Mouse (Mus musculus): Measurements from ENCODE around the gene Lgals4.

The Lgals4 gene

DNA sequence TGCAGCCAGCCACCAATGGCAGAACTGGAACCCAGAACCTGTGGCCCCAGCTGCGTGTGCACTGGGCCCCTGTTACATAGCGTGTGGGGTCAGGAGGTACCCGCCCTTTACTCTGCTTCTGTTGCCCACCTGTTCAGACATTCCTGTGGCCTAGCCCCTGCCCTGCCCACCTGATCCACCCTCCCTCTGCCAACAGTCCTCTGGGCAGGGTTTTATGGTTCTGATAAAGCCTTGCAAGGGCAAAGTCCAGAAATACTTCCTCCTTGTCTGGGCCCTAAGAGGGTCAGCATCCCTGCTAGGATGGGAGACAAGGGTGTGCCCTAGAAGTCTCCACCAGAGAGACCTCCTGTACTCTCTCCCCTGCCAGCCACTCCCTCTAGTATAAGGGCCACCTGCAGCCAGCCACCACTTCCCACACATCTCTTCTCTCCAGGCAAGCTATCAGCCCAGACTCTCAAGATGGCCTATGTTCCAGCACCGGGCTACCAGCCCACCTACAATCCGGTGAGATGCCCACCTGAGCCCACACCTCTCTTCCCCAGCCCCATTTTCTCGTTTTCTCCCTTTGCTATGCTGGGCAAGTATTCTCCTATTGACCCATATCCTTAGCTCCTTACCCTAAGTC lies at the start of gene Lgals4:
Lgals4 (plus strand) TSS at position 132 of the 625 bp plus-strand sequence.
- in situ Hi-C loops (cut with MboI; ENCODE audit: low pct_unique_long_range_greater_than_20kb in 1 of 2, low sequenced_read_pairs in 2 of 2, unreplicated experiment in 1 of 2): no loop called here

DNA sequence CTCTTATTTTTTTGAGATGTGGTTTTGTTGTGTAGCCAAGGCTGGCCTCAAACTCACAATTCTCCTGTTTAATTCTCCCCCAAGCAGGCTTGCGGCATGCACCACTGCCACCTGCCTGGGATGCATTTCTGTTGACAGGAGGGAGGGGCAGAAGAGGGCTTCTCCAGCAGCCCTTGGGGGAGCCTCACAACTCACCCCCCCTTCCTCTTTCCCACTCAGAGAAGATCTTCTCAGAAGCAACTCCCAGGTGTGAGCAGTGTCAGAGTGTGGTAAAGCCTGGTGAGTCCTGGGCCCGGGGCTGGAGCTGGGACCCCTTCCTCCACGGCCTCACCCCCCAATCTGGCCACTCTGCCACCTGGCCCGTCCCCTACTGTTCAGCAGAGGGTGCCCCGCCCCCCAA lies 48.5 kb upstream of the Lgals4 start:
- in situ Hi-C loops (cut with MboI; ENCODE audit: low pct_unique_long_range_greater_than_20kb in 1 of 2, low sequenced_read_pairs in 2 of 2, unreplicated experiment in 1 of 2): no loop called here

DNA sequence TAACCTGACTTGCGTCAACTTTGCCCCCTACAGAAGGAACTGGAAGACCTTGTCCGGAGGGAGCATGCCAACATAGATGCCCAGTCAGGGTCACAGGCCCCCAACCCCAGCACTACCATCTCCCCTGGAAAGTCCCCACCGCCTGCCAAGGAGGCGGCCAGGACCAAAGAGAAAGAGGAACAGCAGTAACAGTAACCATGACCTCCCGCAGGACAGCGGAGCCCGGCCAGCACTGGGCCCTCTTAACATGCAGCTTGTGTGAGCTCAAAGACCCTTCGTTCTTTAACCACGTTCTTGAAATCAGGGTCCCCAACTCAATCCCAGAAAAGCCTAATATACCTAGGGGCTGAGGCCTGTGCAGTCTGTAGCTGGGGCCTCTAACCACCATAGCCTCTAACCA lies 45.8 kb upstream of the Lgals4 start:
- in situ Hi-C loops (cut with MboI; ENCODE audit: low pct_unique_long_range_greater_than_20kb in 1 of 2, low sequenced_read_pairs in 2 of 2, unreplicated experiment in 1 of 2): no loop called here

DNA sequence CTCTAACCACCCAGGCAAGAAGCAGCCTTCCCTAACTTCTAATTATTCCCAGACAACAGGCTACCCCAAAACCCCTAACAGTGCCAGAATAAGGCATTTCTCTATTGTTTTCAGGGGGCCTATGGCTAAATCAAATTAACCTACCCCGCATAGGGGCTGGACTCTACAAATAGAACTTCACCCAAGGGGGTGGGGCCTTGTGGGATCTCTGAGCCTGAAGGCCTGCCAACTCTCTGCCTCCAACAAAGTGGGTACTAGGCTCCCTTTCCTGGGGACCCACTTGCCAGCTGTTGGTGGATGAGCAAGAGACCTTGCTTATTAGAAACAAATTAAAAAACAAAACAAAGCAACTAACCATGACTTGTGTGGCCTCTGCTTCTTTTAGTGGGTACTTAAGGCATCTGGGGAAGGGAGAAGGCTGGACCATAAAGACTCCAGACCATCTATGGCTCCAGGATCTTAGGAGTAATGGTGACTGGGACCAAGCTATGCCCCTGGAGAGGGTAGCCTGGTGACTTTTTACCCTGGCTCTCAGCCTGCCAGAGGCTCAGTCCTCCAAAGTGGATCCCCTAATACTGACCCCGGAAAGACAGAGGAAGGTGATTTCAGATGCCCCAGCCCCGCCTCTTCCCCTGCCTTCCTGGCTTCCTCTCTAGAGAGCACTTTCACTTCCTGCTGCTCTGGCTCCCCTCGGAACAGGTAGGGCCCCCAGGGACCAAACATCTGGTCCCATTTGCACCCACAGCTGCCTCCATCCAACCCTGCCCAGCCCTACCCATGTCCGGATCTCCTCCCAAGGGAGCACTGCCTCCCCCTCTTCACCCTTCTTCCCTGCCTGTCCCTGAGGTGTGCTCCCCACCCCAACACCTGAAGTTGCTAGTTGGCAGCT lies 45.1 kb upstream of the Lgals4 start, which contains the start of gene Rinl:
Rinl (plus strand) TSS at position 663 of the 889 bp plus-strand sequence.
- in situ Hi-C loops (cut with MboI; ENCODE audit: low pct_unique_long_range_greater_than_20kb in 1 of 2, low sequenced_read_pairs in 2 of 2, unreplicated experiment in 1 of 2): no loop called here

DNA sequence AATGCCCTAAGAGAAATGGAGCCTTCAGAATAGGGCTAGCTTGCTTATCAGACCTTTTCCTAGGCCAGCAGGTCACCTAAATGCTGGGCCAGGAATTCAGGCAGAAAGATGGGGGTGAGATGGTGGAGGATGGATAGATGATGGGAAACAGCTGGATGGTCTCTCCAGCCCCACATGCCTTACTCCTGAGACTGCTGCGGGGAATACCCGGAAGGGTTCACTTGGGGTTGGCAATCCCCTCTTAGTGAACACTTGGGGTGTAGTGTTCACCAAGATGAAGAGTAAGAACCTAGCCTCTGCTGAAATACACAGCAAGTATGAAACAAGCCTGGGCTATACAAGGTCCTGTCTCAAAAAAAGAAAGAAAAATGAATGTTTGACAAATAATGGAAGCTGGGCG lies 44.4 kb upstream of the Lgals4 start:
- in situ Hi-C loops (cut with MboI; ENCODE audit: low pct_unique_long_range_greater_than_20kb in 1 of 2, low sequenced_read_pairs in 2 of 2, unreplicated experiment in 1 of 2): no loop called here

DNA sequence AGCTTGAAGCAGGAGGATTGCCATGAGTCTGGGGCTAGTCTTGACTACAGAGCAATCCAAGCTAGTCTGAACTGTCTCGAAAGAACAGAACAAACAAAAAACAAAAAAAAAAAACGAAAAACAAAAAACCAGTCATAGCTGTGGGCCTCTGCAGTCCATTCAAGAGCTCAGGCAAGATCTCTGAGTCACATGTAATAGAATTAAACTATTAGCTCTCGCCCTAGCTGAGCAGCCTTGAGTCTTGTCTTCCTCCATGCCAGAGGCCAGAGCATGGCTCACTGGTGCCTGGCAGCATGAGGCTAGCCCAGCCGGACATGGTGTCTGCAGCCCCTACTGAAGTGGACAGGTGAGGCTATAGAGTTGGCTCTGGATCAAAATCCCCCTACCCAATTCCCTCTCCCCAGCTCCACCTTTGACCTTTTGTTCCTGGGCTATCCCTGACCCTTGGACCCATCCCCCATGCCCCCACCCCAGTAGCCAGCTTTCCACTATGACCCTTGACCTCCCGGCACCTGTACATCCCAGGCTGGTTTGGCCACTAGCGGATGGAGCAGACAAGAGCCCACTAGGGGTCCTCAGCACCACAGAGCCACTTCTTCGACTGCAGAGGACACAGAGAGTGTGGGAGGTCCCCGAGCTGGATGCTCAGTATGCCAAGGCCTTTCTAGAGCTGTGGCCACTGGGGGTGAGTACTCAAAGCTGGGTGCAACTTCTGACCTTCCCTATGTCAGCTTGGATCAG lies 43.4 kb upstream of the Lgals4 start:
- in situ Hi-C loops (cut with MboI; ENCODE audit: low pct_unique_long_range_greater_than_20kb in 1 of 2, low sequenced_read_pairs in 2 of 2, unreplicated experiment in 1 of 2): loop anchor here in 1 of 2 experiments (5.0 kb wide), 1 partner anchor 77 kb away; no protein-coding TSS in a partner anchor

DNA sequence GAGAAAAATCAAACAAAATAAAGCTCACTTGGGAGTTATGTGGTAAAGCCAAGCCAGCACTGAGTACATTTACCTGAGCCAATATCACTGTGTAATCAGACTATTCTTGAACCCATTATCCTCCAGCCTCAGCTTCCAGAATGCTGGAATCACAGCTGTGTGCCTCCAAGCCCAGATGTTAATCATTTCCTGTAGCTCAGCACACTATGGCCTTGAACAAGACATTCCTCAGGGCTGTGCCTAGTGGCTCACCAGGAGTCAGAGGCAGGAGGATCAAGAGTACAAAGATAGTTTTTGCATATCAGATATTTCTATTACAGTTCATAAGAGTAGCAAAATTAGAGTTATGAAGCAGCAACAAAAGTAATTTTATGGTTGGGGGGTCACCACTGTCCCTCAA lies 41.9 kb upstream of the Lgals4 start:
- in situ Hi-C loops (cut with MboI; ENCODE audit: low pct_unique_long_range_greater_than_20kb in 1 of 2, low sequenced_read_pairs in 2 of 2, unreplicated experiment in 1 of 2): loop anchor here in 1 of 2 experiments (5.0 kb wide), 1 partner anchor 76 kb away; no protein-coding TSS in a partner anchor

DNA sequence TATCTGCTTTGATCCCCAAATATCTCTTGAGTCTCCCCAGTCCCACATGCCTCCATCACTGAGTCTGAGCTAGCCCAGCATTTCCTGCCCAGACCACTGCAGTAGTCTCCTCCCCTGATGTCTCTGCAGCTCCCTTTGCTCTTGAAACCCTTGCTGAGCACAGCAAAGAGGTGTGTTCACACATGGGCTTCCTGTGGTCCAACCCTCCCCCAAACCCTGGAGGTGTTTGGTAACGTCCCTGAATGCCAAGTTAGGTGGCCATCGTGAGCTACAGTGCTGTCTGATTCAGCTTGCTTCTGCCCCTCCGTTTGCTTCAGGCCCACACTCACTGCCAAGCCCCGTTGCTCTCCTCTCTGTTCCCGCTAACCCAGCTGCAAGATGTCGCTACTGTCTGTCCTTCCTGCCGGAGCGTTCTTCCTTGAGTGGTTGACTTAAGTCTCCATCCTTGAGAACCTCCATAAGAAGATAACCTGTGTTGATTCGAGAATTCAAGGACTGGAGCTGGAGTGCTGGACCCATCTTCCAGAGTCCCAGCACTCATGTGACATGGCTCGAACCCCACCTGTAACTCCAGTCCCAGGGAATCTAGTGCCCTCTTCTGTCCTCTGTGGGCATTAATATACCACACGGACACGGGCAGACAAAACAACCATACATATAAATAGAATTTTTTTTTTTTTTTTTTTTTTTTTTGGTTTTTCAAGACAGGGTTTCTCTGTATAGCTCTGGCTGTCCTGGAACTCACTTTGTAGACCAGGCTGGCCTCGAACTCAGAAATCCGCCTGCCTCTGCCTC lies 41.1 kb upstream of the Lgals4 start:
- in situ Hi-C loops (cut with MboI; ENCODE audit: low pct_unique_long_range_greater_than_20kb in 1 of 2, low sequenced_read_pairs in 2 of 2, unreplicated experiment in 1 of 2): loop anchor here in 1 of 2 experiments (5.0 kb wide), 1 partner anchor 75 kb away; no protein-coding TSS in a partner anchor

DNA sequence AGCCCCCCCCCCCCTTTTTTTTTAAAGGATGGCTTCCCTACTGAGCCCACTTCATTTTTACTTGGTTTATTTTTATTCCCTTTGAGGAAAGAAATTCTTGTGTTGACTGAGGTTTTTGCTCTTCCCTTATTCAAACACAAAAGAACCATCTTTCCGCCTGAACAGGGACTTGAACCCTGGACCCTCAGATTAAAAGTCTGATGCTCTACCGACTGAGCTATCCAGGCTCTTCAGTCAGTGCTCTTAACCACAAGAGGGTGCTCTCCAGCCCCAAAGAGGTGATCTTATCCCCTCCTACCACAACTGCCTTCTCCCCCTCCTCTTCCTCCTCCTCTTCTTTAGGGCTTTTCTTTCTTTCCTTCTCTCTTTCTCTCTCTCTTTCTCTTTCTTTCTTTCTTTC lies 39.8 kb upstream of the Lgals4 start:
- in situ Hi-C loops (cut with MboI; ENCODE audit: low pct_unique_long_range_greater_than_20kb in 1 of 2, low sequenced_read_pairs in 2 of 2, unreplicated experiment in 1 of 2): loop anchor here in 1 of 2 experiments (5.0 kb wide), 1 partner anchor 73 kb away; no protein-coding TSS in a partner anchor

DNA sequence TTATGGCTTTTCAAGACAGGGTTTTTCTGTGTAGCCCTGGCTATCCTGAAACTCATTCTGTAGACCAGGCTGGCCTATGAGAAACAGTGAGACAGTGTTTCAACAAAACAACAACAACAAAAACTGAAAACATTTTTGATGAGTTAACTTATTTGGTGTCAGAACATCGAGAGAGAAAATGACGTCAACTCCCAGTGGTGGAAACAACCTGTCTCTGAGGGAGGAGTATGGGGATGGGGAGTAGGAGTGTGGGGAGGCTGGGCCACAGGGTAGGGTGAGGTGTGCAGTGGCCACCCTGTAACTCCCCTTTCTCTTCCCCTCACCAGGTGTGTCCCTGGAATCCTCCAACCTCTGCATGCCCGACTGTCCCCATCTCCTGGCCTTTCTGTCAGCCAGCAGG lies 39.2 kb upstream of the Lgals4 start:
- in situ Hi-C loops (cut with MboI; ENCODE audit: low pct_unique_long_range_greater_than_20kb in 1 of 2, low sequenced_read_pairs in 2 of 2, unreplicated experiment in 1 of 2): loop anchor here in 1 of 2 experiments (5.0 kb wide), 1 partner anchor 73 kb away; no protein-coding TSS in a partner anchor

DNA sequence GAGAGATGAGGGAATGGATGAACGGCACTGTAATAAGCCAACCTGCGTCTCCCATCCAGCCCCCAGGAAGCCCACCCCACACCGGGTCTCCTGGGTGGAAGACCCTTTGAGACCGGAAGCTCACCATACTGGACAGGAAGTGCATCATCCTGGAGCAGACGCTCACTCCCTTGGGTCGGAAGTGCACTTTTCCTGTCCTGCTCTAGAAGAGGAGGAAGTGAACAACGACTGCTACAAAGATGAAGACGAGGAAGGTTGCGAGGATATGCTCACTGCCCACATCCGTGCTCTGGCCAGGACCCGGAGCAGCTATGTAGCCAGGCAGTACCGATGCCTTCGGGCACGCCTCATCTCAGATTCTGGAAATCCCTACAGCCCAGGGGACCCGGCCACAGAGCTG lies 37.8 kb upstream of the Lgals4 start:
- in situ Hi-C loops (cut with MboI; ENCODE audit: low pct_unique_long_range_greater_than_20kb in 1 of 2, low sequenced_read_pairs in 2 of 2, unreplicated experiment in 1 of 2): no loop called here

DNA sequence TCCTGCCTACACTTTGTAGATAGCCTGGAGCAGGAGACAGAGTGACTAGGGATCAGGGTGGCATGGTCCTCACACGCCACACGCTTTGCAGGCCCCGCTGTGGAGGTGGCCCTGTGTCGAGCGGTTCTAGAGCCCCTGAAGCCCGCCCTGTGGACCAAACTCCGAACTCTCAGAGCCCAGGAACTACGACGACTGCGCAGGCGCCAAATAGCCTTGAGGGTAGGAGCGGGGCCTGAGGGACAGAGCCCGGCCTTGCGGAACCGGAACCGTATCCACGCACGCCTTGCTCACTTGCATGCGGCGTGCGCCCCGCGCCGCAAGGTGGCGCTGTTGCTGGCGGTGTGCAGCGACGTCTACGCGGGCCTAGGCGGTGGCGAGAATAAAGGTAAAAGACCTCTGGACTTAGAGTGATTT lies 37.1 kb upstream of the Lgals4 start:
- in situ Hi-C loops (cut with MboI; ENCODE audit: low pct_unique_long_range_greater_than_20kb in 1 of 2, low sequenced_read_pairs in 2 of 2, unreplicated experiment in 1 of 2): no loop called here

DNA sequence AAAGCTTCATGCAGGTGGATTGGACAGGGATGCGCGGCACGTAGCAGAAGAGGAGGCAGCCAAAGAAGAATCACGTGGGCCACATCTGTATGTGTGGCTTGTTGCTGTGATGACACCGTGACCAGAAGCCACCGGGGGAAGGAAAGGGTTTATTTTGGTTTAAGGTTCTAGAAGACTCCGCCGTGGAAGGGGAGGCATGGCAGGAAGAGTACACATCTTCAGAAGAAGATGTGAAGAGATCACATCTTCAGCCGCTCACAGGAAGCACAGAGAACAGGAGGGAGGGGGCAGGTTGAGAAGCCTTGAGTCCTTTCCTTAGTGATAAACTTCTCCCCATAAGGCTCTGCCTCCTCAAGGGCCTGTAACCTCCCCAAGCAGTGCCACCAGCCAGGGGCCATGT lies 33.7 kb upstream of the Lgals4 start:
- in situ Hi-C loops (cut with MboI; ENCODE audit: low pct_unique_long_range_greater_than_20kb in 1 of 2, low sequenced_read_pairs in 2 of 2, unreplicated experiment in 1 of 2): no loop called here

DNA sequence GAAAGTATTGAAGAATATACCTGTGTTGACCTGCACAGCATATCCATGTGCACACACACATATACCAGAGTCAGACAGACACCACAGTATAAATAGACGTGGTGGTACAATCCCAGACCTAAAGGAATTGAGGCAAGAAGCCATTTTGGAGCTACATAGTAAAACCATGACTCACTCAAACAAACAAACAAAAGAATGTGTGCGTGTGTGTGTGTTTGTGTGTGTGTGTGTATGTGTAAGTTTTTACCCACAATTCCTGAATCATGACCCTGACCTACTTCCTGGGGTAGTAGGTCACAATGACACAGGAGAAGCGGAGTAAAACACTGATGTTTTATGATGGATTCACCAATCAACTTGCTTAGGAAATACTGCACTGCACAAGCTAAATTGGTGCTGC lies 32.2 kb upstream of the Lgals4 start:
- in situ Hi-C loops (cut with MboI; ENCODE audit: low pct_unique_long_range_greater_than_20kb in 1 of 2, low sequenced_read_pairs in 2 of 2, unreplicated experiment in 1 of 2): no loop called here

DNA sequence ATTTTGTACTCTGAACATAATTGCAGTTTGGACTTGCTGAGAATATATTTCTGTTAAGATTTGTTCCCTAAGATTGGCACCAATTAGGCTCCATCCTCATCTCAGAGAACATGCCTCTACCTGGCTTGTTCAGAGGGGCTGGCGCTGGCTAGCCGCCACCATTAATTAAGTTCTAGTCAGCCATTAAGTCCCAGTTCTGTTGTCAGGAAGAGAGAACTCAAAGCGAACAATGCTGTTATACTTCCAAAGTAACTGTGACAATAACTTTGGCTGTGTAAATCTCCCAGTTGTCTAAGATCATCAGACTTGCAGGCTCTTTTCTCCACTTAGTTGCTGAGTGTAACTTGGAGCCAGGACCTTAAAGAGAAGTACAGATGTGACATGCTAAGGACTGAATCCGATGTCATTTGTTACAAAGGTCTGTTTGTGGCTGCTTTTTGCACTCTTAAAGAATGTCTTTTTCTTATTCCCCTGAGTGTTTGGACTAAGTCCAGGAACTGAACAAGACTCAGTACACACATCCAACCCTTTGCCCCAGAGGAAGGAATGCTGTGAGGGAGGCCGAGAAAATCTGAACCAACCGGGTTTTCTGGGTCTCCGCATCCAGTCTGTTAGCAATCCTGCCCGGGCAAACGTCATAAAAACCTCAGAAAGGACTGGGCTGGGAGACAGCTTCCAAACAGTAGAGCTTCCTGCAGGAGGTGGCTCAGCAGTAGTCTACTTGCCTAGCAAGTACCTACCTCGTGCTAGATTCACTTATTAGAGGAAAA lies 31.6 kb upstream of the Lgals4 start:
- in situ Hi-C loops (cut with MboI; ENCODE audit: low pct_unique_long_range_greater_than_20kb in 1 of 2, low sequenced_read_pairs in 2 of 2, unreplicated experiment in 1 of 2): no loop called here

DNA sequence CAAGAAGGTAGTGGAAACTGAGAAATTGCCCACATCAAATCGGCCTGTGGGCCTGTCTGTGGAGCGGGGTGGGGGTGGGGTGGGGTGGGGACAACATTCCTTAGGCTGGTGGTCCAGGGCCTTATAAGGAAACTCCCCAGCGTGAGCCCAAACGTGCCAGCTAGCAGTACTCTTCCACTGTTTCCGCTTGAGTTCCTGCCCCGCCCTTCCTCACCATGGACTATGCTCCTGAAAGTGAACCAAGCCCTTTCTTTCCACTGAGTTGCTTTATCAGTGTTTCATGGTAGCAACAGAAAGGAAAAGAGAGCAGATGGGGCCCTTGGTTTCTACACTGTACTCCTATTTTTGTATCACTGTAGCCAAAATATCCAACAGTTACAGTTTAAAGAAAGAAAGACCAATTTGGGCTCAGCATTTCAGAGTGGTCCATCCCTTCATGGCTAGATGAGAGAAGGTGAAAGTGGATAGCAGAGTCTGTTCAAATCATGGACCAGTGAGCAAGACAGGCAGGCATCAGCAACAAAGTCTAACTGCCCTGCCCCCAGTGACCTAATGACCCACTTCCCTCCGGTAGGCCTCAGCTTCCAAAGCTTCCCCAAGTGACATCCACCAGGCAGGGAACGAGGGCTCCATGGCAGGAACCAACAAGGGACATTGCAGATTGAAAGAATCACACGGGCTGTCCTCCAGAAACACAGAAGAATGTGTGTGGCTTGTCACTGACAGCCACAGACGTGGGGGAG lies 30.6 kb upstream of the Lgals4 start:
- in situ Hi-C loops (cut with MboI; ENCODE audit: low pct_unique_long_range_greater_than_20kb in 1 of 2, low sequenced_read_pairs in 2 of 2, unreplicated experiment in 1 of 2): no loop called here

DNA sequence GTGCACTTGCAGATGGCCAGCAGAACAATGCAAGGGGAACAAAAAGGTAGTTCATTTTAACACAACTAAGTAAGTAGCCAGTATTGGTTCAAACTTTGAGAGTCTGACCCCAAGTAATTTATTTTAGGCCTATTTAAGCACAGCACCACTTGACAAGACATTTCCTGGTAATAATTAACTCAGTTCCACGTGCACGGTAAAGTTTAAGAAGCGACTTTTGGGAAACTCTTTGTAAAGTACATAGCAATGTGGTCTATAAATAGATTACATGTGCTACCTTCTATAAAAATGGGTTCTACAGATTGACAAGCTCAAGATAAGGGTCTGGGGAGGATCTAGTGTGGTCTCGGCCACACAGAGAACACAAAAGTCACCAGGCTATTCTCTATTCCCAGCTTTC lies 29.9 kb upstream of the Lgals4 start:
- in situ Hi-C loops (cut with MboI; ENCODE audit: low pct_unique_long_range_greater_than_20kb in 1 of 2, low sequenced_read_pairs in 2 of 2, unreplicated experiment in 1 of 2): no loop called here
